Mouse (Mus musculus): ENCODE measurements around the gene Ddx31.

The Ddx31 gene

GRCm38 (mm10) chr2:28911331-28912038 is 71.3 kb downstream of the Ddx31 start:
- no peak for DNase-seq (ENCODE audit: low spot score in 2 of 2)

GRCm38 (mm10) chr2:28912039-28912700 is 72.0 kb downstream of the Ddx31 start:
- DNase-seq (ENCODE audit: low spot score in 2 of 2), result no peak

- DNase-seq (ENCODE audit: low spot score in 2 of 2), result no peak
Measured at GRCm38 (mm10) chr2:28912961-28913360, 72.8 kb downstream of the Ddx31 start.

- no peak for DNase-seq (ENCODE audit: low spot score in 2 of 2)
Measured at GRCm38 (mm10) chr2:28914121-28914520, 73.9 kb downstream of the Ddx31 start.

GRCm38 (mm10) chr2:28915104-28915738 is 75.0 kb downstream of the Ddx31 start:
- no peak for DNase-seq (ENCODE audit: low spot score in 2 of 2)

- peak in 1 of 2 experiments; percentile 12 for DNase-seq (ENCODE audit: low spot score in 2 of 2)
Measured at GRCm38 (mm10) chr2:28915768-28916512, 75.7 kb downstream of the Ddx31 start.

- DNase-seq (ENCODE audit: low spot score in 2 of 2), result no peak
Measured at GRCm38 (mm10) chr2:28916513-28916865, 76.3 kb downstream of the Ddx31 start, which contains the start of gene Barhl1. Barhl1 (minus strand) TSS chr2:28916668.

GRCm38 (mm10) chr2:28917156-28917517 is 76.9 kb downstream of the Ddx31 start:
- no peak for DNase-seq (ENCODE audit: low spot score in 2 of 2)

GRCm38 (mm10) chr2:28917518-28918361 is 77.5 kb downstream of the Ddx31 start:
- DNase-seq (ENCODE audit: low spot score in 2 of 2), result peak in 1 of 2 experiments; percentile 6

GRCm38 (mm10) chr2:28919001-28919400 is 78.8 kb downstream of the Ddx31 start:
- DNase-seq (ENCODE audit: low spot score in 2 of 2), result no peak

- peak in 1 of 2 experiments; percentile 15 for DNase-seq (ENCODE audit: low spot score in 2 of 2)
Measured at GRCm38 (mm10) chr2:28923912-28924311, 83.7 kb downstream of the Ddx31 start.

GRCm38 (mm10) chr2:28930571-28930970 is 90.4 kb downstream of the Ddx31 start:
- no peak for DNase-seq (ENCODE audit: low spot score in 2 of 2)

GRCm38 (mm10) chr2:28938997-28939396 is 98.8 kb downstream of the Ddx31 start:
- DNase-seq (ENCODE audit: low spot score in 2 of 2), result no peak

- DNase-seq (ENCODE audit: low spot score in 2 of 2), result no peak
Measured at GRCm38 (mm10) chr2:28943666-28944516, 103.7 kb downstream of the Ddx31 start.

GRCm38 (mm10) chr2:28945388-28945787 is 105.2 kb downstream of the Ddx31 start:
- DNase-seq (ENCODE audit: low spot score in 2 of 2), result no peak

- no peak for DNase-seq (ENCODE audit: low spot score in 2 of 2)
Measured at GRCm38 (mm10) chr2:28946312-28946711, 106.1 kb downstream of the Ddx31 start.

GRCm38 (mm10) chr2:28952981-28953380 is 112.8 kb downstream of the Ddx31 start:
- no peak for DNase-seq (ENCODE audit: low spot score in 2 of 2)

- no peak for DNase-seq (ENCODE audit: low spot score in 2 of 2)
Measured at GRCm38 (mm10) chr2:28954595-28954994, 114.4 kb downstream of the Ddx31 start.
